Mouse (Mus musculus): ENCODE measurements at regions not wholly inside any gene's neighbourhood (a gene's known extent, or its start where the extent isn't known, plus 50 kb on each side); places are given as distances from the start of the nearest gene placed in this dataset.
"Not testable (repeated sequence)": the region's sequence is repeated elsewhere in the genome, so short reads cannot be mapped to it uniquely, and the experiment has no call there.

DNA sequence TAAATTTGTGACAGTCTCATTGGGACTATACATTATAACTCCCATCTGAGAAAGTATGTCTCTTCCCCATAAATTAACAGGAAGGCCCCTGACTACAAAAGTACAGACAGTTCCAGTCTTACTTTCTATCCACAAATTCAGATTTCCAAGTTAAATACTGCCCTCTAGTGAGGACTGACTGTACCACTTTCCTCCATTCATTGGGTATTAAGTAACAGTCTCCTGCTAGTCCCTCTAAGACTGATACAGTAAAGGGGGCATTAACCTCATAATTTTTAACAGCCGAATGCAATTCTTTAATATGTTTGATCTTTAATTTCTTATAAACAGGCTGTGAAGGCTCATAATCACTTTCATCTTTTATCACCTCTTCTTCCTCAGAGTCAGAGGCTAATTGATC, 131.0 kb upstream of the Adcyap1 start:
- not testable (repeated sequence) for H3K4me1 ChIP-seq (ENCODE audit: insufficient read depth, low read length); H3K4me2 ChIP-seq (ENCODE audit: low read depth, low read length, poor library complexity, severe bottlenecking); H3K9ac ChIP-seq (replicated peaks; ENCODE audit: low read length, poor library complexity, severe bottlenecking); H3K27me3 ChIP-seq (ENCODE audit: insufficient read depth, low read length); H3K4me3 ChIP-seq (ENCODE audit: low read depth, low read length); H3K27ac ChIP-seq (ENCODE audit: low read depth, low read length); H3K36me3 ChIP-seq (ENCODE audit: insufficient read depth, low read length); H3K9me3 ChIP-seq (ENCODE audit: low read length); ATAC-seq (ENCODE audit: low FRiP score)
- DNase-seq (ENCODE audit: low spot score): peak; percentile 49
- WGBS: 64% methylated on average over 1 of the region's 1 CpGs
- TF ChIP-seq CTCF (IDR thresholded peaks at IDR 0.05): peak; percentile 56

DNA sequence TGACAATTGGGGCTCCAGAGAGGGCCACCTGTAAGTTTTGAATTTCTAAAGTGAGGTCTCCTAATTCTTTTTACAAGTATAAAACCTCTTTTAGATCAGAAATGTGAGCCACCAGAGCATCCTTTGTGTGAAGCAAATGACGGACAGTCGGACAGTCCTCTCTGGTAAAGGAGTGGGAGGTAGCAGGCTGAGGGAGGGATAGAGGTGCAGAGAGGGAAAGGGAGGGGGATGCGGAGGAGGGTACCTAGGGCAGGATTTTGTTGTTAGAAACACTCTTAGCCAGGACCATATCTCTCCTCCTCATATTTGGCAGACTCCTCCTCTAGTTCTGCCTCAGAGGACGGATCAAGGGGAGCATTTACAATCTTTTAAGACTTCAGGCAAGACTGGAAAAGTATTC, 130.3 kb upstream of the Adcyap1 start:
- no peak for ATAC-seq (ENCODE audit: low FRiP score)
- no peaks in the 10 kb centered on the region for H3K36me3 ChIP-seq (ENCODE audit: insufficient read depth, low read length)
- no peak overlapping the region for H3K27ac ChIP-seq (ENCODE audit: low read depth, low read length)
- no peak overlapping the region for H3K4me3 ChIP-seq (ENCODE audit: low read depth, low read length)
- no peak for DNase-seq (ENCODE audit: low spot score)
- no peaks in the 10 kb centered on the region for H3K27me3 ChIP-seq (ENCODE audit: insufficient read depth, low read length)
- H3K4me2 ChIP-seq (ENCODE audit: low read depth, low read length, poor library complexity, severe bottlenecking): no peak overlapping the region
- 52% methylated on average over 4 of the region's 4 CpGs for WGBS
- no peak overlapping the region for H3K9ac ChIP-seq (replicated peaks; ENCODE audit: low read length, poor library complexity, severe bottlenecking)
- no peaks in the 10 kb centered on the region for H3K4me1 ChIP-seq (ENCODE audit: insufficient read depth, low read length)
- H3K9me3 ChIP-seq (ENCODE audit: low read length): no peaks in the 10 kb centered on the region
- TF ChIP-seq CTCF (IDR thresholded peaks at IDR 0.05): no peak

- Histone ChIP-seq H3K9ac (replicated peaks; ENCODE audit: low read length, poor library complexity, severe bottlenecking) (no peak overlapping the region), H3K27ac (ENCODE audit: low read depth, low read length) (no peak overlapping the region), H3K9me3 (ENCODE audit: low read length) (no peaks in the 10 kb centered on the region), H3K4me3 (ENCODE audit: low read depth, low read length) (no peak overlapping the region), H3K4me2 (ENCODE audit: low read depth, low read length, poor library complexity, severe bottlenecking) (no peak overlapping the region), H3K36me3 (ENCODE audit: insufficient read depth, low read length) (no peaks in the 10 kb centered on the region), H3K27me3 (ENCODE audit: insufficient read depth, low read length) (no peaks in the 10 kb centered on the region), H3K4me1 (ENCODE audit: insufficient read depth, low read length) (no peaks in the 10 kb centered on the region)
- no peak for TF ChIP-seq CTCF (IDR thresholded peaks at IDR 0.05)
- no peak for DNase-seq (ENCODE audit: low spot score)
- WGBS: 57% methylated on average over 1 of the region's 1 CpGs
- no peak for ATAC-seq (ENCODE audit: low FRiP score)
These were observed 114.8 kb upstream of the Adcyap1 start for GRCm38 (mm10) chr17:93084048-93084447.

GRCm38 (mm10) chr17:93104516-93104915, 94.3 kb upstream of the Adcyap1 start:
- TF ChIP-seq CTCF (IDR thresholded peaks at IDR 0.05): no peak
- Histone ChIP-seq H3K4me1 (ENCODE audit: insufficient read depth, low read length) (no peaks in the 10 kb centered on the region), H3K9me3 (ENCODE audit: low read length) (no peaks in the 10 kb centered on the region), H3K27me3 (ENCODE audit: insufficient read depth, low read length) (no peaks in the 10 kb centered on the region), H3K9ac (replicated peaks; ENCODE audit: low read length, poor library complexity, severe bottlenecking) (no peak overlapping the region), H3K36me3 (ENCODE audit: insufficient read depth, low read length) (no peaks in the 10 kb centered on the region), H3K4me3 (ENCODE audit: low read depth, low read length) (no peak overlapping the region), H3K27ac (ENCODE audit: low read depth, low read length) (no peak overlapping the region), H3K4me2 (ENCODE audit: low read depth, low read length, poor library complexity, severe bottlenecking) (no peak overlapping the region)
- DNase-seq (ENCODE audit: low spot score) (peak; percentile 1), ATAC-seq (ENCODE audit: low FRiP score) (no peak)

DNA sequence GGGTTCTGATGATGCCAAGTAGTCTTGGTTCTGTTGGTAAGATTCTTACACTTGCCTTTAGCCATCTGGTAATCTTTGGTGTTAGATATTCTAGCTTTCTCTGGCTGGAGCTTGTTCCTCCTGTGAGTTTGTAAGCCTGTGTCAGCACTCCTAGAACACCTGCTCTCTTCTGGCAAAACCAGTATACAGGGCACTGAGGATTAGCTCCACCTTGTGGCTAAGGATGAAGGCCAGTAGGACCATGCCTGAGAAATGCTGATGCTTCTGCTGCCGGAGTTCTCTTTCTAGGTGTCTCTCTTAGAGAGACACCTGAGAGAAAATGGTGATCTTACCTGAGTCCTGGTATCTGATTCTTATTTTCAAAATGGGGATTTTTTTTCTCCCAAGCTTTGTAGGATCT, 58.8 kb upstream of the Adcyap1 start:
- H3K4me2 ChIP-seq (ENCODE audit: low read depth, low read length, poor library complexity, severe bottlenecking): no peak overlapping the region
- no peak overlapping the region for H3K9ac ChIP-seq (replicated peaks; ENCODE audit: low read length, poor library complexity, severe bottlenecking)
- peak; percentile 48 for DNase-seq (ENCODE audit: low spot score)
- no peaks in the 10 kb centered on the region for H3K9me3 ChIP-seq (ENCODE audit: low read length)
- TF ChIP-seq CTCF (IDR thresholded peaks at IDR 0.05): peak; percentile 72
- 68% methylated on average over 1 of the region's 1 CpGs for WGBS
- no peak overlapping the region for H3K27ac ChIP-seq (ENCODE audit: low read depth, low read length)
- H3K36me3 ChIP-seq (ENCODE audit: insufficient read depth, low read length): no peaks in the 10 kb centered on the region
- no peak for ATAC-seq (ENCODE audit: low FRiP score)
- no peak overlapping the region for H3K4me3 ChIP-seq (ENCODE audit: low read depth, low read length)
- no peaks in the 10 kb centered on the region for H3K27me3 ChIP-seq (ENCODE audit: insufficient read depth, low read length)
- H3K4me1 ChIP-seq (ENCODE audit: insufficient read depth, low read length): no peaks in the 10 kb centered on the region

DNA sequence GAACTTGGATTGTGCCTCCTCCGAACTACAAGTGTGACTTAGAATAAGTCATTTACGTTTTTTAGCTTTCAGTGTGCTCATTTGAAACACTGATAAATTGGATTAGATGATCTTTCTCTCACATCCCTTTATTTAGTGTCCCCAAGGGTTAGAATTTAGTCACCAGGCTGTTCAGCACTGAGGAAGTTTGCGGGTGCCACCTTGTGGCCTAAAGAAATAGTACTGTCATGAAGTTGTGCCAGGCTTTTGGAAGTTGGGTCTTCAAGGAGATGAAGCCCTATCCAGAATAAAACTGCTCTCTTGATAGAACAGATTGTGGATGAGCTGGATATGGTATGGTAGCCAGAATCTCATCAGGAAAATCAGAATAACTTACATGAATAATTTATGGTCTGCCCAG, 57.7 kb upstream of the Adcyap1 start:
- Histone ChIP-seq H3K27me3 (ENCODE audit: insufficient read depth, low read length) (no peaks in the 10 kb centered on the region), H3K9ac (replicated peaks; ENCODE audit: low read length, poor library complexity, severe bottlenecking) (no peak overlapping the region), H3K9me3 (ENCODE audit: low read length) (no peaks in the 10 kb centered on the region), H3K27ac (ENCODE audit: low read depth, low read length) (no peak overlapping the region), H3K4me1 (ENCODE audit: insufficient read depth, low read length) (no peaks in the 10 kb centered on the region), H3K36me3 (ENCODE audit: insufficient read depth, low read length) (no peaks in the 10 kb centered on the region), H3K4me3 (ENCODE audit: low read depth, low read length) (no peak overlapping the region), H3K4me2 (ENCODE audit: low read depth, low read length, poor library complexity, severe bottlenecking) (no peak overlapping the region)
- peak; percentile 92 for TF ChIP-seq CTCF (IDR thresholded peaks at IDR 0.05)
- WGBS: 12% methylated on average over 3 of the region's 3 CpGs
- peak; percentile 81 for DNase-seq (ENCODE audit: low spot score)
- peak; percentile 58; the same call in 1 of the 2 replicates for ATAC-seq (ENCODE audit: low FRiP score)

Data from midbrain, postnatal 0 days (tissue).